8 mouse cellular contexts compared by ENCODE assay signal in genomic region chr3:152396278-152396987, GRCm38 (mm10). TPM values are rescaled to one million over a fixed set of nuclear protein-coding genes. Genes with fewer than 3 reads are reported as not detected.
DNase-seq lines count a peak whose midpoint lies in the region; ATAC-seq lines count a peak whose summit lies in the region.

No protein-coding gene starts in this region.

- DNase-seq in ZHBTc4 (ENCODE audit: low read depth, low spot score) = peak; percentile 98
- peak; percentile 95 to 96 for DNase-seq in gastrocnemius, adult 8-10 months (ENCODE audit: low spot score in 2 of 2)
- peak; percentile 98 for DNase-seq in induced T-regulatory cell, adult 2 months (ENCODE audit: low read depth)
- DNase-seq in left cerebral cortex, adult 9 months (ENCODE audit: low spot score in 2 of 2) = peak; percentile 91 to 95
- peak; percentile 99 for DNase-seq in right cerebral cortex, postnatal 14 days
- peak; percentile 95 to 96 for DNase-seq in urinary bladder, postnatal 36 days (ENCODE audit: low spot score in 2 of 2)

- ATAC-seq in common myeloid progenitor, adult 5-6 weeks (replicated peaks; ENCODE audit: low read depth, poor library complexity, severe bottlenecking) = peak; percentile 81
- ATAC-seq in megakaryocyte progenitor cell, adult 5-6 weeks (replicated peaks; ENCODE audit: poor library complexity) = peak; percentile 74

RNA-seq across cellular contexts. Expression of gene Zzz3, which starts 1.2 kb away (rescaled TPM):
- total RNA-seq in common myeloid progenitor, adult 5-6 weeks (2017) = 75.6 and 95.0 TPM in 2 replicates
- total RNA-seq in gastrocnemius, adult 8-10 months (2022) = 10 to 100 TPM; 14.1 to 19.3 (median 14.8) TPM
- total RNA-seq in megakaryocyte progenitor cell, adult 5-6 weeks (2015) = 49.2 and 50.3 TPM in 2 replicates
- 54.6 and 80.5 TPM in 2 replicates for total RNA-seq in megakaryocyte progenitor cell, adult 5-6 weeks (2017)

RNA-seq across cellular contexts. Expression of gene Usp33, which starts 50.2 kb away (rescaled TPM):
- total RNA-seq in common myeloid progenitor, adult 5-6 weeks (2017) = 65.3 and 67.5 TPM in 2 replicates
- 10 to 100 TPM; 16.3 to 20.0 (median 18.6) TPM for total RNA-seq in gastrocnemius, adult 8-10 months (2022)
- total RNA-seq in megakaryocyte progenitor cell, adult 5-6 weeks (2015) = 23.5 and 35.7 TPM in 2 replicates
- total RNA-seq in megakaryocyte progenitor cell, adult 5-6 weeks (2017) = 48.4 and 83.5 TPM in 2 replicates

RNA-seq across cellular contexts. Expression of gene Miga1, which starts 56.2 kb away (rescaled TPM):
- total RNA-seq in common myeloid progenitor, adult 5-6 weeks (2017) = 25.3 and 29.1 TPM in 2 replicates
- total RNA-seq in gastrocnemius, adult 8-10 months (2022) = 1 to 10 TPM; 6.6 to 7.9 (median 7.4) TPM
- 20.4 and 22.3 TPM in 2 replicates for total RNA-seq in megakaryocyte progenitor cell, adult 5-6 weeks (2015)
- 25.9 and 36.1 TPM in 2 replicates for total RNA-seq in megakaryocyte progenitor cell, adult 5-6 weeks (2017)

Comparison
In these comparisons a context has a peak if more than half of its experiments do, and no peak if none do; other contexts are left out.
1. Peak in every context shown above with its lines: DNase-seq and ATAC-seq.